Mouse (Mus musculus) central nervous system, embryonic 14 days (tissue): ENCODE results near the gene Gm3012. TPM values are rescaled to one million over a fixed set of nuclear protein-coding genes. Genes with fewer than 3 reads are reported as not detected.

ENCODE experiments used
- polyA plus RNA-seq: library from polyadenylated mRNA; depleted of rRNA; stranded (reverse); fragments of >200 nt; gene quantifications from 2 replicates; pipeline ENCODE4 v1.2.3, GENCODE M21; 2012; rRNA removed

Gm3012 gene
- polyA plus RNA-seq, result not detected in 2 replicates

GRCm38 (mm10) chr14:3634212-3634611, at the start of gene Gm3012:
TSS of gene Gm3012 (plus strand) at chr14:3634512.

GRCm38 (mm10) chr14:3651730-3652129, 17.4 kb downstream of the Gm3012 start, which contains the start of gene Gm3020:
TSS of gene Gm3020 (plus strand) at chr14:3652030.

GRCm38 (mm10) chr14:3688483-3688882, 54.2 kb downstream of the Gm3012 start, which contains the start of gene Gm3043:
TSS of gene Gm3043 (plus strand) at chr14:3688783.

Other genes starting within 250 kb of the Gm3012 start
- gene Gm10413, start 239.4 kb upstream of the Gm3012 start, polyA plus RNA-seq, result not detected in 2 replicates
- gene Gm10409, start 221.9 kb upstream of the Gm3012 start, polyA plus RNA-seq, result 5.5 and 6.4 TPM in 2 replicates
- 8.5 and 8.7 TPM in 2 replicates for gene Gm3005, start 206.4 kb upstream of the Gm3012 start, polyA plus RNA-seq
- 0.05 TPM in 1 of 2 replicates, not detected in the other for gene Gm10408, start 185.1 kb upstream of the Gm3012 start, polyA plus RNA-seq
- 5.5 and 6.4 TPM in 2 replicates for gene Gm3020, start 17.5 kb downstream of the Gm3012 start, polyA plus RNA-seq
- not detected in 2 replicates for gene Gm3043, start 54.3 kb downstream of the Gm3012 start, polyA plus RNA-seq
- gene Gm3002, start 175.6 kb downstream of the Gm3012 start, polyA plus RNA-seq, result 5.3 and 6.8 TPM in 2 replicates
- gene Gm3033, start 211.7 kb downstream of the Gm3012 start, polyA plus RNA-seq, result not detected in 2 replicates
- gene Gm2916, start 249.7 kb downstream of the Gm3012 start, polyA plus RNA-seq, result 0.06 TPM in 2 replicates